Mouse (Mus musculus): ENCODE results near the gene Car9. TPM values are rescaled to one million over a fixed set of nuclear protein-coding genes. Genes with fewer than 3 reads are reported as not detected.
"Not testable (repeated sequence)": the region's sequence is repeated elsewhere in the genome, so short reads cannot be mapped to it uniquely, and the experiment has no call there.

The Car9 gene
- polyA plus RNA-seq, 1 experiment, result 2.0 TPM

DNA sequence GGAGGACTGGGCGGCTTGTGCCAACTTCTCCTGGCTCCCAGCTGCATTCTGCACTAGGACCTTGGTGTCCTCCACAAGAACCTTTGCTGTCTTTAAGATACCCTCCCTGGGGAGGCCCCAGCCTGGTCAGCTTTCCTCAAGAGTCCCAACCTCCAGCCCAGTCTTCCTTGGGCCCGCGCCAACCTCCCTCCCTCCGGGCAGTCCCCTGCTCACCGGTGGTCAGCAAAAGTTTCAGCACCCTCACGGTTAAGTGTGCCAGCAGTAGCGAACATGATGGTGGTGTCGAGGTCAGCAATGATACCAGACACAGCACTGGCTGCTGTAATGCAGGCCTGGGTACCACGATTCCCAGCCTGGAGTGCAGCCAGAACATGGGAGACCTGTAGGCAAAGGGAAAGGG lies 29.3 kb downstream of the Car9 start:
- TF ChIP-seq POLR2A (IDR thresholded peaks at IDR 0.05; ENCODE audit: low read depth, low read length) (no peak), CTCF (IDR thresholded peaks at IDR 0.05; ENCODE audit: borderline replicate concordance, insufficient read depth, low read length) (no peak)
- no peak overlapping the region for H3K4me3 ChIP-seq (ENCODE audit: insufficient read depth, low read length)
- H3K27ac ChIP-seq (ENCODE audit: insufficient read depth, low read length), result no peak overlapping the region
- H3K4me1 ChIP-seq (ENCODE audit: control insufficient read depth, insufficient read depth, low read length), result no peaks in the 10 kb centered on the region

DNA sequence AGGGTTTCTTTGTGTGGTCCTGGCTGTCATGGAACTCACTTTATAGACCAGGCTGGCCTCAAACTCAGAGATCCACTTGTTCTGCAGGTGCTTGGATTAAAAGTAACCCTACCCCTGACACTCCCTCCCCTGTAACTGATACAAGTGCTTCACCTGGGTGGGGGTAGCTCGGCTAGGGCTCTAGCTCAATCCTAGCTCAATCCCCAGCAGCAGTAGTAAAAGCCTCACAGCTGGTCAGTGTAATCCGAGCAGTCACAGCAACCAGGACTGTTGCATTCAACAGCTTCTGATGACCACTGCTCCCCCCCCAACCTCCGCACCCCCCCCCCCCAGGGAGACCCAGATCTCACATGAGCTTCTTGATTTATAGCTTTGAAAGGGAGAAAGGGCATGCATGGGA lies 35.3 kb downstream of the Car9 start:
- H3K4me3 ChIP-seq (ENCODE audit: insufficient read depth, low read length), result no peak overlapping the region
- TF ChIP-seq CTCF (IDR thresholded peaks at IDR 0.05; ENCODE audit: borderline replicate concordance, insufficient read depth, low read length) (no peak), POLR2A (IDR thresholded peaks at IDR 0.05; ENCODE audit: low read depth, low read length) (no peak)
- no peaks in the 10 kb centered on the region for H3K4me1 ChIP-seq (ENCODE audit: control insufficient read depth, insufficient read depth, low read length)
- H3K27ac ChIP-seq (ENCODE audit: insufficient read depth, low read length), result no peak overlapping the region

DNA sequence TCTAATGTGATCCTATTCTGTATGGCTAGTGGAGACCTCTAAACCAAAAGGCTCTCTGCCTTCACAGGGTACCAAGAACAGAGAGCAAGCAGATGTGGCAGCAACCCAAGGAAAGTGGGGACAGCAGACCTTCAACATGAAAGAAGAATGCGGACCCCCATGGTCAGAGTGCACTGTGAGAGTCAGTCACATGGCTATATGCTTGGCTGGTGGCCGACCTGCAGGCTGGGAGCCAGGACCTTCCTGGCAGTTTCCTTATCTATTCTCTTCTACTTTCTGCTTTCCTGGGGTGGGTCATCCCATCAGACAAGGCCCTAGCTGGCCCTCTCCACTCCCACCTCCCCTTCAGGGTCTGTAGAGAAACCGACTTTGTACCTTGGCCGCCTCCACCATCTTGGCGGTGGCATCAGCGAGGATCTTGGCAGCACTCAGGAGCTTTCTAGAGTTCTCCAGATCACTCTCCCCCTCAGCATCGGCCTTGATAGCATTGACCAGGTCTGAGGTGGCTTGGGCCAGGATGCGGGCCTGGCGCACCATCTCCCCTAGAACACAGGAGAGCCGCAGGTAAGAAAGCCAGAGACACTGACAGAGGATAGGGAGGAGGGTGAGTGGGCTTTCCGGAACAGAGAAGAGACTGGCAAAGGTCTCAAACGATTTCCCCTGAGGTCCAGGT lies 39.7 kb downstream of the Car9 start:
- Histone ChIP-seq H3K27ac (ENCODE audit: insufficient read depth, low read length) (no peak overlapping the region), H3K4me1 (ENCODE audit: control insufficient read depth, insufficient read depth, low read length) (no peaks in the 10 kb centered on the region), H3K4me3 (ENCODE audit: insufficient read depth, low read length) (no peak overlapping the region)
- TF ChIP-seq CTCF (IDR thresholded peaks at IDR 0.05; ENCODE audit: borderline replicate concordance, insufficient read depth, low read length) (no peak), POLR2A (IDR thresholded peaks at IDR 0.05; ENCODE audit: low read depth, low read length) (no peak)

DNA sequence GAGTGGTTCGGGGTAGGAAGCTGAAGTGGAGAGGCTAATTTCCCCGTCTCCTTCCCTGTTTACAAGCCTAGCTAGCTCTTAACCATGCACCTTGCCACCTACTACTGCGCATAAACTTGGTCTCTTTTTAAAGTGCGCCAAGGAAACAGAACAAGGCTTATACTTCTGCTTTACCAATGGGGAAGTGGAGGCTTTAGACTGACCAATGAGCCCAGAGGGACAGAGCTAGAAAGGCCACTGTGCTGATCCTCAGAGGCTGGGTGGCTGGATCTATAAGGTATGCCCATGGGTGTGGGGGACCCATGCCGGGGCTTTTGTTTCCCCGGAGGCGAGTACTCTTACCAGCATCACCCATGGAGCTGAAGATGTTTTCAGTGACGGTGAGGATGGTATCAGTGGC lies 40.4 kb downstream of the Car9 start:
- no peak for TF ChIP-seq CTCF (IDR thresholded peaks at IDR 0.05; ENCODE audit: borderline replicate concordance, insufficient read depth, low read length)
- TF ChIP-seq POLR2A (IDR thresholded peaks at IDR 0.05; ENCODE audit: low read depth, low read length), result no peak
- Histone ChIP-seq H3K4me1 (ENCODE audit: control insufficient read depth, insufficient read depth, low read length) (no peaks in the 10 kb centered on the region), H3K4me3 (ENCODE audit: insufficient read depth, low read length) (no peak overlapping the region), H3K27ac (ENCODE audit: insufficient read depth, low read length) (no peak overlapping the region)

DNA sequence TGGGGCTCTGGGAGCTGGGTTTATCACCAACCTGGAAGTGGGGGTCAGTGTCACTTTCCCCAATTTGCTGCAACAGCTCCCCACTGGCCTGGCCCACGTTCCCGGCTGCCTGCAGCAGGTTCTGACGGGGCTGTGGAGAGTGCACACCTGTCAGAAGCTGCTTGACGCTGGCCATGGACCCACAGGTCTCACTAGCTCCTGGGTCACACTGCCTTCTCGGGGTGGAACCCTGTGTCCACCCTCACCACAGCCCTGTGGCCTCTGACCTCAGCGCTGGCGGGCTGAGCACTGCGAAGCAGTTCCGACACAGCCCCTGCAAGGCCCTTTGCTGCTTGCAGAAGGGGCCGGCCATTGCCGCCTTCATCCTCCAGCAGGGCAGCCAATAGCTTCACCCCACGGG lies 42.3 kb downstream of the Car9 start:
- Histone ChIP-seq H3K4me3 (ENCODE audit: insufficient read depth, low read length) (no peak overlapping the region), H3K4me1 (ENCODE audit: control insufficient read depth, insufficient read depth, low read length) (no peaks in the 10 kb centered on the region), H3K27ac (ENCODE audit: insufficient read depth, low read length) (no peak overlapping the region)
- TF ChIP-seq CTCF (IDR thresholded peaks at IDR 0.05; ENCODE audit: borderline replicate concordance, insufficient read depth, low read length) (no peak), POLR2A (IDR thresholded peaks at IDR 0.05; ENCODE audit: low read depth, low read length) (no peak)

DNA sequence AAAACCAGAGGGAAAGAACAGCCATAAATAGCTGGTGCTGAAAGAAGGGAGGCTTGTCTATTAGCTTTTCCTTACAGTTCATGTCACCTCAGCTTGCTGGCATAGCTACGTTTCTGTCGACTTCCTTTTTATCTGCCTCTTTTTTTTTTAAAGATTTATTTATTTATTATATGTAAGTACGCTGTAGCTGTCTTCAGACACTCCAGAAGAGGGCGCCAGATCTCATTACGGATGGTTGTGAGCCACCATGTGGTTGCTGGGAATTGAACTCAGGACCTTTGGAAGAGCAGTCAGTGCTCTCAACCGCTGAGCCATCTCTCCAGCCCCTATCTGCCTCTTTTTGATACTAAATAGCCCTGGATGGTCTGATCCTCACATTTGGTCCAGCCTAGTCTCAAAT lies 45.1 kb downstream of the Car9 start:
- not testable (repeated sequence) for H3K4me1 ChIP-seq (ENCODE audit: control insufficient read depth, insufficient read depth, low read length); H3K4me3 ChIP-seq (ENCODE audit: insufficient read depth, low read length)

DNA sequence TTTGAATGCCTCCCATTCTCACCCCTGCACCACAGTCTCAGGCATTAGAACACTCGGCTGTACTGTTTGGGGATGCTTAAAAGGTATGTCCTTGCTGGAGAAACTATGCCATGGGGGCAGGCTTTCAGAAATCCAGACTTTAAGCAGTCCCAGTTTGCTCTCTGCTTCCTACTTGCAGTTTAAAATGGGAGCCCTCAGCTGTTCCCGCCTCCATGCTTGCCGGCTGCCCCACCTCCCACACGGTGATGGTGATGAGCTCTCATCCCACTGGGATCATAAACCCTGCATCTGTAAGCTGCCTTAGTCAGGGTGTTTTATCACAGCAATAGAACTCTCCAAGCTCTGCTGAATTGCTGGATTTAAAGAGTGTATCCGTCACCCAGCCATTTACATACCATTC lies 45.7 kb downstream of the Car9 start:
- H3K27ac ChIP-seq (ENCODE audit: insufficient read depth, low read length), result no peak overlapping the region
- TF ChIP-seq POLR2A (IDR thresholded peaks at IDR 0.05; ENCODE audit: low read depth, low read length) (no peak), CTCF (IDR thresholded peaks at IDR 0.05; ENCODE audit: borderline replicate concordance, insufficient read depth, low read length) (no peak)
- H3K4me1 ChIP-seq (ENCODE audit: control insufficient read depth, insufficient read depth, low read length), result peaks cover 5% of the 10 kb centered on the region; the same call in 1 of the 2 replicates

More for the DNA sequence above, 45.1 kb downstream of the Car9 start:
- H3K27ac ChIP-seq (ENCODE audit: insufficient read depth, low read length), result not testable (repeated sequence)

DNA sequence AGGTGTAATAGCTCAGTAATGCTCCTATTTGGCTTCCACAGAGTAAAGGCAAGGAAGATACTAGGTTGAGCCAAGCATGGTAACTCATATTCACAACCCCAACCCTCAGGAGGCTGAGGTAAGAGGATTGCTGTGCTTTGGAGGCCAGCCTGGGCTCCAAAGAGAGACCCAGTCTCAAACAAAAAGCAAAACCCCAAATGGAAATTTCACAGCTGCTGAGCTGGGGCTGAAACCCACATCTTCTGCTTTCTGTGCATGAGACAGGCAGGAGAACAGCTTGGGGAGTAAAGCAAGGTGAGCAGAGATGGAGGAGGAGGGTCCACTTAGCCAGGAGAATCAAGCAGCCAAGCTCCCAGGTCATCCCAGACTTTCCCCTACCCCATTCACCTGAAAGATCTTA lies 47.1 kb downstream of the Car9 start:
- no peak overlapping the region for H3K27ac ChIP-seq (ENCODE audit: insufficient read depth, low read length)
- TF ChIP-seq POLR2A (IDR thresholded peaks at IDR 0.05; ENCODE audit: low read depth, low read length), result no peak
- TF ChIP-seq CTCF (IDR thresholded peaks at IDR 0.05; ENCODE audit: borderline replicate concordance, insufficient read depth, low read length), result no peak
- no peak overlapping the region for H3K4me3 ChIP-seq (ENCODE audit: insufficient read depth, low read length)
- H3K4me1 ChIP-seq (ENCODE audit: control insufficient read depth, insufficient read depth, low read length), result peaks cover 6% of the 10 kb centered on the region; the same call in 1 of the 2 replicates

More for the DNA sequence above, 45.7 kb downstream of the Car9 start:
- no peak overlapping the region for H3K4me3 ChIP-seq (ENCODE audit: insufficient read depth, low read length)

DNA sequence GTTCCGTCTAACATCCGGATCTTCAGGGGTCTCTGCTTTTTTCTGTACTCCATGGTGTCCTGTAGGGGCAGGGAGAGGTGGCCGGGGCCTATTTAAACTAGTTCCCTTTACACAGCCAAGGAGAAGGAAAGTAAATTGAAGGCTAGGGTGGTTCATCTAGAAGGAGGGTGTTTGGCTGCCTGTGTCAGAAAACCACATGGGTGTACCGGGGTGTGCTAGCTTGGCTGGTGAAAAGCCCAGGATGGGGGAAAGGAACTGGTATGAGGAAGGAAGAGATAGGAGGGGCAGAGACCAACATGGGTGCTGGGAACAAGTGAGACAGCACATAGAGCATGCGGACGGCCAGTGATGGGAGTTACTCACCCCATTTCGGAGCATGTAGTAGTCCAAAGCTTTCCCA lies 49.2 kb downstream of the Car9 start:
- Histone ChIP-seq H3K27ac (ENCODE audit: insufficient read depth, low read length) (no peak overlapping the region), H3K4me1 (ENCODE audit: control insufficient read depth, insufficient read depth, low read length) (peaks cover 9% of the 10 kb centered on the region; the same call in 1 of the 2 replicates), H3K4me3 (ENCODE audit: insufficient read depth, low read length) (no peak overlapping the region)
- TF ChIP-seq CTCF (IDR thresholded peaks at IDR 0.05; ENCODE audit: borderline replicate concordance, insufficient read depth, low read length) (no peak), POLR2A (IDR thresholded peaks at IDR 0.05; ENCODE audit: low read depth, low read length) (no peak)

DNA sequence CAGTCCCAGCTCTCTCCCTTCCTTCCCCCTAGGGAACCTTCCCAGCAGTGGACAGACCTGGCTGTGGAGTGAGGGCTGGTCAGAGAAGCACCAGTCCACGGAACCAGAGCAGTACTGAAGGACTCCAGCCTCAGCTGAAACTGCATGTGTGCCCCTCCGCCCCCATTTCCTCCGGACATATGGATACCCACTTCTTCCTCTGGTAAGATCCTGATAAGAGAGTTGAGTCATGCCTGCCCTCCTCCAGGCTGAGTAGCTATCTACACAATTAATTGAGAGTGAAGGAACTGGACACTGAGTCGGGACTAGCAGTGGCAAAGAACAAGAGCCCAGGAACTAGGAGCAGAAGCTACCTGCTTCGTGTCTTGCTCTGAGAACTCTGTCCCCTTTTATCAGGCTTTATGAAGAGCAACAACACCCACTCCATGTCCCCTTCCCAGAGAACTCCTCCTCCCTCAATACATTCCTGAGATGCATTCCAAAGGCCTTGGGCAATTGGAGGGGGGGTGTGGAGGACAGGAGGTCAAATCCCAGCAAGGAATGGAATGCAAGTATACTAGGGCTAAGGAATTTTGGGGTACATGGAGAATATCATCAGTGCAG lies 51.4 kb downstream of the Car9 start:
- peaks cover 9% of the 10 kb centered on the region; the same call in 1 of the 2 replicates for H3K4me1 ChIP-seq (ENCODE audit: control insufficient read depth, insufficient read depth, low read length)
- H3K4me3 ChIP-seq (ENCODE audit: insufficient read depth, low read length), result peak overlapping the region; percentile 28
- H3K27ac ChIP-seq (ENCODE audit: insufficient read depth, low read length), result peak overlapping the region; percentile 95
- TF ChIP-seq POLR2A (IDR thresholded peaks at IDR 0.05; ENCODE audit: low read depth, low read length) (peak; percentile 79), CTCF (IDR thresholded peaks at IDR 0.05; ENCODE audit: borderline replicate concordance, insufficient read depth, low read length) (no peak)
